Mouse (Mus musculus) layer of hippocampus, adult 2 months (tissue): ENCODE results near the gene Ermp1. TPM values are rescaled to one million over a fixed set of nuclear protein-coding genes. Genes with fewer than 3 reads are reported as not detected.

Source experiments
- DNase-seq, 2 experiments: peaks; one replicate each; pipeline ENCODE4 v3.0.0; 2022; ENCODE audit warnings: low spot score in 2 of 2
- H3K27ac ChIP-seq: fragments of 200-600 bp; 2 replicates; pipeline ENCODE4 v1.8.1; 2022
- H3K4me3 ChIP-seq: fragments of 200-600 bp; 2 replicates; pipeline ENCODE4 v1.8.1; 2022; ENCODE audit warnings: mild to moderate bottlenecking
- CTCF ChIP-seq: fragments of 200-600 bp; conservative IDR thresholded peaks from 2 replicates; pipeline ENCODE4 v1.8.1; 2022; ENCODE audit warnings: antibody characterized with exemption, mild to moderate bottlenecking, moderate library complexity
- total RNA-seq, 2 experiments: library from RNA; stranded (reverse); gene quantifications; 2 replicates each; pipeline ENCODE4 v1.2.3; 2021

The Ermp1 gene
- total RNA-seq, 2 experiments from 2014 or later = 57.0 to 59.3 TPM

DNA sequence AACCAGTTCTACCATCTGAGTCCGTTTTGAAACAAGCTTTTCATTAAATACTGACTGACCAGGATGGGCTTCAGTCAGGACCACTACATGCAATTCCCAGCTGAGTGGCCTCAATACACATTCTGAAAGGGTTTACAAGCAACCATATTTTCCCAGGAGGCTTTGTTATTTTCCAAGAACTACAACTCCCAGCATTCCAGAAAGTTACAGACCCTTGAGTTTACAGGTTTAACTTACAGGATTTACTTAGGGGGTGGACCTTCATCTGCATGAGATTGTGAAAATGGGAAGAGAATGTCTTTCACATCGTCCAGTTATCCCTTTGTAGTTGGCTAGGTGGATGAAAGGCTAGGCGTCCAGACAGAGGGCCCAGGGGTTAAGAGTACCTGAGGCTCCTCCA is 8.8 kb upstream of the Ermp1 start:
- Histone ChIP-seq H3K4me3 (no peak overlapping the region), H3K27ac (no peak overlapping the region)
- no peak for TF ChIP-seq CTCF
- no peak for DNase-seq

DNA sequence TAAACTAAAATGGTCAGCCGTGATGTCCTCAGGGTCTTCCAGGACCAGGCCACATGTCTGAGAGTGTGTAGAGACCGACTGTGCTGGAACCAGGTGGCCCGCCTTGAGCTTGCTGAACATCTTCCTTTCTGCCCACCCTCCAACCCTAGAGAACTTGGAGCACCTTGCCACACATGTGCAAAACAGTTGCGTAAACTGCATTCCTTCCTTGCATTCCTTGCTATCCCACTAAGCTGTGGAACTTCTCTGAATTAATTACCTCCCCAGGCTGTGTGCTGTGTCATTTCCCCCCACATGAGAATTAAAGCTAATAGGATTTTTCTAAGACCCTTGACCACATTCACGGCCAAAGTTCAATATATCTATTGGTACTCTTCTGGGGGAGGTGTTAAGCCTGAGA is 8.4 kb upstream of the Ermp1 start:
- Histone ChIP-seq H3K4me3 (no peak overlapping the region), H3K27ac (no peak overlapping the region)
- TF ChIP-seq CTCF = no peak
- DNase-seq = no peak

DNA sequence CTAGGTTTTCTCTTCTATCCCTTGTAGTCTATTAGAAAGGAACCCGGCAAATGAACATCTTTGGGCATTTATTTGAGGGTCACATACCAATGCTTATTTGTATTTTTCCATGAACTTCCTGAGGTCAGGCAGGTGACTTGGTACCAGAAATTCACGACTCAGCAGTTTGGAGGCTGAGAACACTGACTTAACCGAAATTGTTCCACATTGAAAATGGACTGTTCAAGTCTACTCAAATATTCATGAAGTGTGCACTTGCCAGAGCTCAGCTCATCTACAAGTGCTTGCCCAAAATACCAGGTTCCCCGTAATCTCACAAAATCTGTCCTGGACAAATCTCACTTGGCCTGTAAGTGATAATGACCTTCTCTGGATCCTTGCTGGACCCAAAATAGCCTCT is 7.8 kb upstream of the Ermp1 start:
- Histone ChIP-seq H3K4me3 (no peak overlapping the region), H3K27ac (no peak overlapping the region)
- no peak for DNase-seq
- TF ChIP-seq CTCF = no peak

DNA sequence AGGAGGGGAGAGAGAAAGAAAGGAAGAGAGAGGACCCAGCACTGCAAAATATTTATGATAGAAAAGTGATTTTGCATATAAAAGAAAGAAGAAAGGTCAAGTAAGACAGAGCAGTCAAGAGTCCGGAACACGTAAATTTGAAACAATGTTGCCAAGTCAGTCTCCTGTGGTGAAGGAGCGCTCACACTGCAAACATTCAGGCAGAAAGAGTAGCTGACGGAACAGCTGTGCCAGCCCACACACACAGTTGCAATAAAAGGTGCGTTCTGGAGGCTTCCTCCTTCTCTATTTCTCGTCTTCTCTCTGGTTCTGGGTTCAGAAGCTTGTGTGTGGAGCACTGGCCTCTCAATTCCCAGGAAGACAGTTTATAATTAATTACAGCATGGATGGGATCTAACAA is 6.9 kb upstream of the Ermp1 start:
- Histone ChIP-seq H3K4me3 (no peak overlapping the region), H3K27ac (no peak overlapping the region)
- DNase-seq = no peak
- no peak for TF ChIP-seq CTCF

DNA sequence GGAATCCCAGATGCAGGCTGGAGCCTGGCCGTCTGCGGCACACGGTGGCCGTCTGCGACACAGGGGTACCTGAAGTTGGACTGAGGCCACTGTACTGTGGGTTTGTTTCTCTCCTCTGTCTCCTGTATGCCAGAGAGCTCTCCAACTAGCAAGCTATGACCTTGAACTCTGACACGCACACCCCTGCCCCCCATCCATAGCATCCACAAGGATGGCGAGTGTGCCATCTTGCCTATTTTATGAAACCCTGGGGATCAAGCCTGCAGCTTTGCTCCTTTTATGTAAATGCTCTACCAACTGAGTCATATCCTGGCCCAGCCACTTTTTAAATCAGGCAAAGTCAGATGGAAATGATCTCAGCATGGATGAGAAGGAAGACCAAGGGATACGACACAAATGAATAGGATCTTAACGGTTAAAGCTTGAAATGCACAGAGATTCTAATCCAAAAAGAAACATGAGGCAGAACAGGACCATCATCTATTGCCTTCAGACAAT is 5.6 kb upstream of the Ermp1 start:
- no peak for DNase-seq
- Histone ChIP-seq H3K4me3 (no peak overlapping the region), H3K27ac (no peak overlapping the region)
- TF ChIP-seq CTCF = no peak

DNA sequence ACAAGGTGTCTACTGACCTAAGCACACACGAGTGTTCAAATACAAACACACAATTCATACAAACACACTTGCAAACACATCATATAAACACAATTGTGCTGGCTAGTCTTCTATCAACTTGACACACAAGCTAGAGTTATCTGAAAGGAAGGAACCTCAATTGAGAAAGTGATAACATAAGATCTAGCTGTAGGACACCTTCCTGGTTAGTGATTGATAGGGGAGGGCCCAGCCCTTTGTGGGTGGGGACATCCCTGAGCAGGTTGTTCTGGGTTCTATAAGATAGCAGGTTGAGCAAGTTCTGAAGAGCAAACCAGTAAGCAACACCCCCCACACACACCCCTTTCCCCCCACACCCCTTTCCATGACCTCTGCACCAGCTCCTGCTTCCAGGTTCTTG is 1.5 kb upstream of the Ermp1 start:
- Histone ChIP-seq H3K27ac (no peak overlapping the region), H3K4me3 (no peak overlapping the region)
- no peak for TF ChIP-seq CTCF
- DNase-seq = no peak

DNA sequence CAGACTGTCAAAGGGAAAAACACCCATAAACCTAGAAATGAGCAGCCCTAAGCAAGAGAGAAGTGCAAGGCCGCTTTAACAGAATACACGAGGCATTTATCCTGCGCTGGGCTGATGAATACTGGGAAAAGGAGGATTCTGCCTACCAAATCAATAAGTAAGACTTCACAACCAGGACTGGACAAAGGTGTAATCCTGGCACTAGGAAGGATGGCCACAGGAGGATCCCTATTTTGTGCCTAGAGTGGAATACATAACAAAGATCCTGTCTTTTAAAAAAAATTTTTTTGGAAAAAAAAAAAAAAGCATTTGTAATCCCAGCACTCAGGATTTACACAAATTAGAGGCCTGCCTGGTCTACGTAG is 317 bp upstream of the Ermp1 start:
- Histone ChIP-seq H3K4me3 (peak overlapping the region; percentile 93), H3K27ac (peak overlapping the region; percentile 92)
- no peak for TF ChIP-seq CTCF
- no peak for DNase-seq

DNA sequence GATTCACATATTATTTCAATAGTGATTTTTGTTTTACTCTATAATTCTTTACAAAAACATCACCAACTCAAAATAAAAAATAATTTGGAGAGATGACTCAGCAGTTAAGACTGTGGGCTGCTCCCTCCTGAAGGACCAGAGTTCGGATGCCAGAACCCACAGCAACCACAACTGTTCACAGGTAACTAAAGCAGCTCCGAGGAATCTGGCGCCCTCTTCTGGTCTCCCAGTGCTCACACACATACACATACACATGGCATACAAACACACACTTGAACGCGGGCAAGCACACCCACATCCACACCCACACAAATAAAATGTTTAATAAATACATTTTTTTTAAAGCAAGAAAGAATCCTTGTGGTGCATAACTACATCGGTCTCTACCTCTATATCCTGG is 3.5 kb downstream of the Ermp1 start:
- no peak overlapping the region for H3K27ac ChIP-seq
- peak; percentile 58 for TF ChIP-seq CTCF
- H3K4me3 ChIP-seq = no peak overlapping the region
- no peak for DNase-seq

DNA sequence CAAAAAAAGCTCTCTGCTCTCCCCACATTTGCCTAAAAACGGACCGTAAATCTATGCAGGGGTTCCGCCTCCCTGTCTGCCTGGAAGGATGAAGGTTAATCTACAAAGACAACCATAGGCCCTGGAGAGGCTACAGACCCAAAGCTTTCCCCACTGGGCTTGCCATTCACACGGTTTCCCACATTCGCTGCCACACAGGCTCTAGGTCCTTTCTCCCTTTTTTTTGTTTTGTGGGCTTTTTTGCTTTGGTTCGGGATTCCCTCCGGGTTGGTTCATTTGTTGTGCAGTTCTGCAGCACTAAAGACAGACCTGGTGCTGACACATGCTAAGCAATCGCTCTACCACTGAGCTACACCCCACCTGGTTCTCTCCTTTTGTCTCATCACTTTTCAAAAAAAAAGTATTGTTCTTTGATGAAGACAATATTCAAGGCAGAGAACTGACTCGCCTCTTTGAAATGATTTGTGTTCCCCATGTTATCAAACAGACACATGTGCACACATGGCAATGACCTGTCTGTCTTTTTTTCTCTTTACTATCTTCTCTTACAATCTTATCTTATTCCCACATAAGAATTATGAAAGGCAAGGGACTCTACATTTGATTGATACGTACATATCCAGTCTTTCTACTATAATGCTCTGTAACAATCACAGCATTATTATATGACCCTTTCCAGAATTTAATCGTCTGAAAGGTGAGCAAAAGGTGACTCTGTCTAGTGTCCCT is 4.9 kb downstream of the Ermp1 start:
- no peak for TF ChIP-seq CTCF
- no peak overlapping the region for H3K4me3 ChIP-seq
- H3K27ac ChIP-seq = no peak overlapping the region

DNA sequence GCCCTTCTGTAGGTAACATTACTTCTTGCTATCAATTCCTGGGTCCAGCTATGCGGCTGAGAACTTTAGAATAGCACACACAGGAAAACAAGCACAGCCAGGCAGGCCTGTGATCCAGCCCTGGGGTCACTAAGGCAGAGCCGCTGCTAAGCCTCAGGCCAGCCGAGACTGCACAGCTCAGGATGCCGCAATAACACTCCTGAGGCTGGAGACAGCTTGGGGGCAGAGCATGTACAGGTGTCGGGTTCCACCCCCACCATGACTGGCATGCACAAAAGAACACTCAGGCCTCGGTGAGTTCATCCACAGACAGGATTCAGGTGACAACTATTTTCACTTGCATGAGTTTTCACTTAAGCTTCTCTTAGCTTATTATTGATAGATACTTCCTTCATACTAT is 6.0 kb downstream of the Ermp1 start:
- DNase-seq = no peak
- Histone ChIP-seq H3K4me3 (no peak overlapping the region), H3K27ac (0 out of 2 replicates have a peak overlapping the region, but pooled peaks have one; percentile 3)
- no peak for TF ChIP-seq CTCF

More for the DNA sequence above, 4.9 kb downstream of the Ermp1 start:
- DNase-seq = no peak

DNA sequence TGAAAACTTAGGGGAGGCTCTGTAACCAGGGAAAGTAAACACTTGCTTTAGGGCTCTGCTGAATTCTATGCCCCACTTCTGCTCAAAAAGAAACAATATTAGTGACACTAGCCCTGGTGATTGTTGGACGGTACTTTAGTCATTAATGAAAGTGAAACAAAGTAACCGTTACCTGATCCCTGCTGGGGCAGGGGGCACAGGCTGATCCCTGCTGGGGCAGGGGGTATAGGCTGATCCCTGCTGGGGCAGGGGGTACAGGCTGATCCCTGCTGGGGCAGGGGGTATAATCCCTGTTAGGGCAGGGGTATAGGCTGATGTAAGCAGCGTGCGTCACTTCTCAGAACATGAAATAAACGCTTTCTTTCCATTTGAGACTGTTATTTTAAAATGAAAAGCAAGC is 6.7 kb downstream of the Ermp1 start:
- DNase-seq = no peak
- no peak overlapping the region for H3K4me3 ChIP-seq
- TF ChIP-seq CTCF = no peak
- no peak overlapping the region for H3K27ac ChIP-seq

DNA sequence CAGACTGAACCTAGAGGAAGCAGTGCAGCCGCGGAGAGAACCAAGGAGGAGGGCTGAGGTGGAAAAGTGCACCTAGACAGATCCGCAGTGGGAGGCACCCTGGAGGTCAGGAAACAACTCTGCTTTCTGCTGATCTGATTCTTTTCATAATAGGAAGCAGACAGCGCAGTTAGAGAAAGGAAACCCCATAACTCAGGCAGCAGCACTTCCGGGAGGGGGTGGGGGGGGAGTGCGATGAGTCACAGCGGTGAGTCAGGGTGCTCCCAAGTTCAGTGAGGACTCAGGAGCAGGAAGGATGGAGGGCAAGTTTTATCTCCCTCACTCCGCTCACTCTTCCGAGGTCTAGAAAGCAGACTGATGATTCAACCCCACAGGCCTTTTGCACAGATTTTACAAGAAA is 7.2 kb downstream of the Ermp1 start:
- no peak for TF ChIP-seq CTCF
- DNase-seq = no peak
- no peak overlapping the region for H3K4me3 ChIP-seq
- no peak overlapping the region for H3K27ac ChIP-seq

DNA sequence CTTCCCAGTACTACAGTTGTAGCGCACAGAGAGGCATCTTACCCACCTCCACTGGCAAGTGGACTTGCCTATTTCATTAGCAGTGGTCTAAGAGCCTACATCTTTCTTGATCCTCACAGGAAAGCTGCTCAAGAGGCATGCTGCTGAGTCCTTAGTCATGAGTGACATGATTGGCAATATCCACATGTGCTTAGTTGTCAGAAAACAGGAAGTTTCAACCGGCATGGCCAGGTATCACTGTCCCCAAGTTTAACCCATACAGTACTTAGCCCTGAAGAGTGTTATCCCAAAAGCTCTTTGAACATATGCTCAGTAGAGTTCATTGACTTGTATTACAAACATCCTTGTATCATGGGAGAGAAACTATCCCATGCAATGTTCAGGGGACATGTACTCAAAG is 36.1 kb downstream of the Ermp1 start:
- H3K4me3 ChIP-seq = no peak overlapping the region
- H3K27ac ChIP-seq = no peak overlapping the region
- no peak for DNase-seq
- TF ChIP-seq CTCF = no peak

DNA sequence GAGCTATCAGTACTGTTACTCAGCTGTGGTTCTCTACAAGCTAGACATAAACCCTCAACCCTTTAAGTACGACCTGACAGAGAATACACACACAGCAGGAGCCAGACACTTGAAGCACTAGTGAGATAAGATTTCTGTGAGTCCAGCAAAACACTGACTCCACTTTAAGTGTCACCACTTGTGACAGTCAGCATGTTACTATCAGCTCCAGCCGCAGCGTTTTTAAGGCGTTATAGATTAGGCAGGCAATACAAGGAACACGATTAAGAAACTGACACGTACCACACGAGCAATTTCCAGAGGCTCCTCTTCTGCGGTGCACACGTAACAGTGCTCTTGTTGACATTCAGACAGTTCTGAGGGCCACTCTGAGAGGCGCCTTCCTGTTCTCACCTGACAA is 37.3 kb downstream of the Ermp1 start:
- no peak for DNase-seq
- Histone ChIP-seq H3K4me3 (no peak overlapping the region), H3K27ac (0 out of 2 replicates have a peak overlapping the region, but pooled peaks have one; percentile 37)
- TF ChIP-seq CTCF = no peak

DNA sequence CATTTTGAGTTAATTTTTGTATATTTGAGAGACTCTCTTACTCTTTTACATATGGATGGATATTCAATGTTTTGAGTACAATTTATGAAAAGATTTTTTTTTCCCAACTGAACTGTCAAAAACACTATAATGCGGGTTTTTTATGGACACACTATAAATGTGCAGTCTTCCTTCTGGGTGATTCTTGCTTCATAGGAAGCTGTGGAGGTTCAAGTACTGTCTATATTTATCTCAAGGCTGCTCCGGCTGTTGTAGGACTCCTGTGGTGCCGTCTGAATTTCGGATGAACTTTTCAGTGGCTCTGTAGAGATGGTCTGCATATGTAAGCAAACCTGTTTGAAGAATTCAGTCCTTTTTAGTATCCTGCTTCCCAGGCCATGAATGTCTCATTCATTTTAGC is 40.0 kb downstream of the Ermp1 start:
- TF ChIP-seq CTCF = no peak
- no peak overlapping the region for H3K4me3 ChIP-seq
- H3K27ac ChIP-seq = no peak overlapping the region
- DNase-seq = no peak
